Mouse (Mus musculus) heart, postnatal 0 days (tissue): ENCODE measurements around the gene Bdkrb1. TPM values are rescaled to one million over a fixed set of nuclear protein-coding genes. Genes with fewer than 3 reads are reported as not detected.

Source experiments
- ATAC-seq: fragments of 200-750 bp; cut with Nextera tagmentation; 2 replicates; pipeline ENCODE4 v1.8.0; 2017; ENCODE audit warnings: low read depth, moderate number of reproducible peaks, moderate library complexity; ENCODE audit not compliant: insufficient read depth
- DNase-seq: peaks from one replicate; pipeline ENCODE4 v3.0.0-alpha.2; 2016; ENCODE audit warnings: low spot score
- H3K27ac ChIP-seq: fragments of 300-500 bp; sonication (generic); 2 replicates; pipeline ENCODE4 v1.5.1; 2014; ENCODE audit warnings: low read depth, mild to moderate bottlenecking
- H3K27me3 ChIP-seq: fragments of 300-500 bp; sonication (generic); 2 replicates; pipeline ENCODE4 v1.6.1; 2014; ENCODE audit warnings: low read length, mixed read lengths; ENCODE audit not compliant: control insufficient read depth, insufficient read depth
- H3K36me3 ChIP-seq: fragments of 300-500 bp; sonication (generic); replicated peaks from 2 replicates; pipeline ENCODE4 v1.6.1; 2014; ENCODE audit warnings: low read length, mixed read lengths; ENCODE audit not compliant: control insufficient read depth, insufficient read depth
- H3K4me1 ChIP-seq: fragments of 300-500 bp; sonication (generic); 2 replicates; pipeline ENCODE4 v1.6.1; 2014; ENCODE audit warnings: antibody characterized with exemption; ENCODE audit not compliant: control insufficient read depth, insufficient read depth
- H3K4me2 ChIP-seq: fragments of 300-500 bp; sonication (generic); 2 replicates; pipeline ENCODE4 v1.6.1; 2014; ENCODE audit warnings: low read depth, mild to moderate bottlenecking, low read length, moderate library complexity
- H3K4me3 ChIP-seq: fragments of 300-500 bp; sonication (generic); 2 replicates; pipeline ENCODE4 v1.5.1; 2014; ENCODE audit warnings: low read depth, low read length
- H3K9ac ChIP-seq: fragments of 300-500 bp; sonication (generic); replicated peaks from 2 replicates; pipeline ENCODE4 v1.6.1; 2014; ENCODE audit warnings: low read depth, low read length, mixed read lengths
- H3K9me3 ChIP-seq: fragments of 300-500 bp; sonication (generic); replicated peaks from 2 replicates; pipeline ENCODE4 v1.6.1; 2016; ENCODE audit warnings: low read length; ENCODE audit not compliant: control insufficient read depth
- CTCF ChIP-seq: IDR thresholded peaks from 2 replicates; pipeline ENCODE4 v1.5.1; 2016; ENCODE audit warnings: antibody characterized with exemption, control low read depth, low read depth
- EP300 ChIP-seq: IDR thresholded peaks from 2 replicates; pipeline ENCODE4 v1.6.1; 2016; ENCODE audit warnings: antibody characterized with exemption, low read depth
- WGBS: fragments of 180-500 bp; shearing (Covaris S2); extraction: QIAGEN DNeasy Blood & Tissue Kit; methylation state at CpG from one replicate; pipeline ENCODE4 v1.1.7; 2014; 5-methylcytosine and 5-hydroxymethylcytosine counted together
- polyA plus RNA-seq: library from polyadenylated mRNA; unstranded; fragments of >200 nt; fragmentation: Nextera tagmentation; extraction: Ambion mirVana; gene quantifications from 2 replicates; pipeline ENCODE4 v1.2.1, GENCODE M21; 2015
- total RNA-seq: library from RNA; depleted of rRNA; stranded (reverse); fragments of >200 nt; gene quantifications from 2 replicates; pipeline ENCODE4 v1.2.3, GENCODE M21; 2014; ENCODE audit warnings: low replicate concordance

Bdkrb1 gene
- total and polyA plus RNA-seq, 2 experiments from 2014 or later: not detected

DNA sequence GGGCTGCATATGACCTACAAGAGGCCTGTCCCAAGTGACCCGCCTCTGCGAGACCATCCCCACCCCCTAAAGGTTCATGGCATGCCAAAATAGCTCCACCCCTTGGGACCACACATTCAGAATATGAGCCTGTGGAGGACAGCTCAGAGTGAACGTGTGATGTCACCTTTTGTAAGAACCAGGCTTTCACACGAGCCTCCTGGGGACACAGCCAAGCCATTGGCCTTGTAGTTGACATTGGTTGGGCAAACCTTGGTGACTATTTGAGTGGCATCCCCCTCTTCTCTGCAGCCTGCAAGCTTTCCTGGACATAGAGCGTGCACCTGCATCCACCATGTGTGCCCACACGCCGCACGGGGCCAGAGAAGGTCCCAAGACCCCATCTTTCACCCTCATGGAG, 15.4 kb upstream of the Bdkrb1 start:
- Histone ChIP-seq H3K9ac (no peak overlapping the region), H3K36me3 (no peaks in the 10 kb centered on the region), H3K4me2 (no peak overlapping the region), H3K9me3 (no peaks in the 10 kb centered on the region), H3K4me3 (no peak overlapping the region), H3K27me3 (0 out of 2 replicates have a peak, but pooled peaks cover 4% of the 10 kb centered on the region), H3K27ac (no peak overlapping the region), H3K4me1 (no peaks in the 10 kb centered on the region)
- TF ChIP-seq EP300 (no peak), CTCF (no peak)
- ATAC-seq: no peak
- no peak for DNase-seq
- 76% methylated on average over 8 of the region's 8 CpGs for whole genome bisulfite sequencing

DNA sequence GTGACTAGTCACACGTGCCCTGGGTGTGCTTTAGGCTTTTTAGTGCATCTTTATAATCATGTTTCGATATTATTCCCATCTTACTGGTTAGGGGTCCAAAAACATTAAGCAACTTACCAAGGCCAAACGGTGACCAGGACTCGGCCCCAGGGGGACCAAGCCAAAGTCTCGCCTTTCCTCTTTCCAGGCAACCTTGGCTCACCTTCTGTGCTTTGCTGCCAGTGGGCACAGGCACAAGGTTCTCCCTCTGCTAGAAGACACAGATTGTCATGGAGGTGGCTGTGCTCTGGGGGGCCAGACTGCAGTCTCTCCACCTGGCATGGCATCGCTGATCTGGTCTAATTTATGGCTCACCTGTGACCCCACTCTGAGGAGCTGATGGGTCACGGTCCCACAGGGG, 12.1 kb upstream of the Bdkrb1 start:
- H3K27ac ChIP-seq: no peak overlapping the region
- 0 out of 2 replicates have a peak, but pooled peaks cover 10% of the 10 kb centered on the region for H3K27me3 ChIP-seq
- no peak overlapping the region for H3K9ac ChIP-seq
- H3K9me3 ChIP-seq: no peaks in the 10 kb centered on the region
- H3K4me1 ChIP-seq: no peaks in the 10 kb centered on the region
- no peak overlapping the region for H3K4me3 ChIP-seq
- ATAC-seq: no peak
- no peak for DNase-seq
- H3K36me3 ChIP-seq: no peaks in the 10 kb centered on the region
- TF ChIP-seq CTCF (no peak), EP300 (no peak)
- WGBS: 84% methylated on average over 7 of the region's 7 CpGs
- no peak overlapping the region for H3K4me2 ChIP-seq

DNA sequence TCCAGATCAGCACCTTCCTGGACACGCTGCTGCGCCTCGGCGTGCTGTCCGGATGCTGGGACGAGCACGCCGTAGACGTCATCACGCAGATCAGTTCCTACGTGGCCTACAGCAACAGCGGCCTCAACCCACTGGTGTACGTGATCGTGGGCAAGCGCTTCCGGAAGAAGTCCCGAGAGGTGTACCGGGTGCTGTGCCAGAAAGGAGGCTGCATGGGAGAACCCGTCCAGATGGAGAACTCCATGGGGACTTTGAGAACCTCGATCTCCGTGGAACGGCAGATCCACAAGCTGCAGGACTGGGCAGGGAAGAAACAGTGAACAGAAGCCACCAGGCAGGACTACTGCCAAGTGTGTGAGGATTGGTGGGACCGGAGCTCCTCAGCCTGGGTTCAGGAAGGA, 10.5 kb upstream of the Bdkrb1 start:
- Histone ChIP-seq H3K36me3 (no peaks in the 10 kb centered on the region), H3K9me3 (no peaks in the 10 kb centered on the region), H3K27me3 (0 out of 2 replicates have a peak, but pooled peaks cover 6% of the 10 kb centered on the region), H3K27ac (no peak overlapping the region), H3K9ac (no peak overlapping the region), H3K4me3 (no peak overlapping the region), H3K4me1 (no peaks in the 10 kb centered on the region), H3K4me2 (no peak overlapping the region)
- DNase-seq: no peak
- ATAC-seq: no peak
- WGBS: 92% methylated on average over 23 of the region's 23 CpGs
- TF ChIP-seq CTCF (no peak), EP300 (no peak)

DNA sequence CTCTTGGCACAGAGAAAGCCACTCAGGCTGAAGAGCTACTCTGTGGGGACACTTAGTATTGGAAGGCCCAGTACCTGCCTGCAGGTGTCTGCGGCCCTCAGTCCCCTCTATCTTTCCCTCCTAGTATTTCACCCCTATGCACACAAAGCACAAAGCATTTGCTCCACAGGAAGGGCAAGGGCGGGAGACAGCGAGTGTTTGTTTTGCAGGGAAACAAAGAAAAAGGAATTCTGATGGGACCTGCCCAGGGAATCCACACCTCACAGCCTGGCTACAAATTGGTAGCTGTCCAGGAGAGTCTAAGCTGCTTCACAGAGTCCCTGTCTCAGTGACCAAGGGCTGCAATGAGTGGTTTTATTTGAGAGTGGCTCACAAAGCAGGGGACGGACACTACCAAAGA, 9.4 kb upstream of the Bdkrb1 start:
- Histone ChIP-seq H3K36me3 (no peaks in the 10 kb centered on the region), H3K4me2 (no peak overlapping the region), H3K27ac (no peak overlapping the region), H3K4me3 (no peak overlapping the region), H3K4me1 (no peaks in the 10 kb centered on the region), H3K27me3 (0 out of 2 replicates have a peak, but pooled peaks cover 6% of the 10 kb centered on the region), H3K9me3 (no peaks in the 10 kb centered on the region), H3K9ac (no peak overlapping the region)
- ATAC-seq (no peak), DNase-seq (no peak)
- TF ChIP-seq CTCF (no peak), EP300 (no peak)
- WGBS: 70% methylated on average over 4 of the region's 4 CpGs

DNA sequence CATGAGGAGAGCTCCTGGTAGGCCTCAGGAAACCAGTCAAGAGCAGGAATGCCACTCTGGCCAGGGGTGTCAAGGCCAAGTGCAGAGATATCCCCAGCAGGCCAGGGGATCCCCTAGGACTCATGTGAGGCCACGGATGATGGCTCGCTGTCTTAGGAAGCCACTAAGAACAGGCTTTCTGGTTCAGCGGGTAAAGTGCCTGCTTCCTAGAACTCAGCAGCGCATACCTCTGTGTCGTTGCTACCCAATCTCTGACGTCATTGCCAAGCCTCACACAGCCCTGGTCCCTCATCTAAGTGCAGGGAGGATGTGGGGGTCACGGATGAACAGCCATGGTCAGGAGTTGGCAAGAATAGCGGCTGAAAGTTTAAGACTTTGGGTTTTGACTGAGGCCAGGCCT, 5.8 kb upstream of the Bdkrb1 start:
- H3K27me3 ChIP-seq: 0 out of 2 replicates have a peak, but pooled peaks cover 6% of the 10 kb centered on the region
- H3K9ac ChIP-seq: no peak overlapping the region
- TF ChIP-seq CTCF (no peak), EP300 (no peak)
- H3K4me1 ChIP-seq: no peaks in the 10 kb centered on the region
- ATAC-seq: no peak
- no peak overlapping the region for H3K4me2 ChIP-seq
- H3K4me3 ChIP-seq: no peak overlapping the region
- H3K27ac ChIP-seq: no peak overlapping the region
- WGBS: 82% methylated on average over 8 of the region's 8 CpGs
- H3K9me3 ChIP-seq: no peaks in the 10 kb centered on the region
- DNase-seq: no peak
- no peaks in the 10 kb centered on the region for H3K36me3 ChIP-seq

DNA sequence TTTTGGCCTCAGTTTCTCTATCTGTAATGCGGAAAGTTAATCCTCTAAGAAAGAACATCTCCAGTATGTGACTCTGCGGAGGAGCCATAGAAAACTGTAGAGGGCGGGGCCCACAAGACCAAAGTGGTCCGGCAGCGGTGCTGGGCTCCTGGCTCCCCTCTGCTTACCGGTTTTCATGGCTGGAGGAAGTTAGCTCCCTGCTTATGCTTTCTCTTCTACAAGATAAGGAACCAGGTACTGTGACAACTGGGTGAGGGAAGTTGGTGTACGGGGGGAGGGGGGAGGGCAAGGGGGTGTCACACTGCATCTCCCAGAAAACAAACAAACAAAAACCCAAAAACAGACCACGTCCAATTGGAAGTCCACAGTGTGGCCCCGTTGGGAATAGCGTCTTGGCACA, 4.4 kb upstream of the Bdkrb1 start:
- Histone ChIP-seq H3K4me1 (no peaks in the 10 kb centered on the region), H3K9ac (no peak overlapping the region), H3K36me3 (no peaks in the 10 kb centered on the region), H3K4me3 (no peak overlapping the region), H3K9me3 (no peaks in the 10 kb centered on the region), H3K27me3 (no peaks in the 10 kb centered on the region), H3K4me2 (no peak overlapping the region), H3K27ac (no peak overlapping the region)
- TF ChIP-seq CTCF: no peak
- WGBS: 79% methylated on average over 10 of the region's 10 CpGs
- DNase-seq: no peak
- ATAC-seq: no peak
